Mouse (Mus musculus): ENCODE measurements around the gene Slc6a5.
"Not testable (repeated sequence)": the region's sequence is repeated elsewhere in the genome, so short reads cannot be mapped to it uniquely, and the experiment has no call there.

The Slc6a5 gene

DNA sequence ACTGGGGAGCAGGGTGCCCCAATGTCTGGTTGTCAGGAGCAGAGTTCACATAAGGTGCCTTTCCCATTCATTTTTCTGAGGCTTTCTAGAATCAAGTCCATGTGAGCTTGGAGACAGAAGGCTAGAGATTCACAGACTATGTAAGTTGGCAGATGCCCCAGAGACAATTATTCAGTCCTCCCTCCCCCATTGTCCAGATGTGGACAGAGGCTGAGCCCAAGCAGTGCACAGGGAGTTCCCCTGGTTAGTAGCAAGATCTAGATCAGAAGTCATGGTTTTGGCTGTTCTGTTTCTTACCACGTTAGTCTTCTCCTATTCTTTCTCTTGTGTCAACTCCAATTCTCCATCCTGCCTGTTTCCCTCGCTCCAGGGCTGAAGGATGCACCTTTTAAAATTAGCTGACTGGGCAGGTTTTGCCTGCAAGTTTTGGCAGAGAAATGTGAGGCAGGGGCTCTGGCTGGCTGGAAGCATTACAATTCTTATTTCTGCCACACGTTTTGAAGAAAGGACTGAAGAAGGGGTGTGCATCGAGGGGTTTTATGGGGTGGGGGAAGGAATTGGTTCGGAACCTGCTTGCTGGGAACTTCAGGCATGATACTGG lies 3.9 kb downstream of the Slc6a5 start:
- no peak for DNase-seq

DNA sequence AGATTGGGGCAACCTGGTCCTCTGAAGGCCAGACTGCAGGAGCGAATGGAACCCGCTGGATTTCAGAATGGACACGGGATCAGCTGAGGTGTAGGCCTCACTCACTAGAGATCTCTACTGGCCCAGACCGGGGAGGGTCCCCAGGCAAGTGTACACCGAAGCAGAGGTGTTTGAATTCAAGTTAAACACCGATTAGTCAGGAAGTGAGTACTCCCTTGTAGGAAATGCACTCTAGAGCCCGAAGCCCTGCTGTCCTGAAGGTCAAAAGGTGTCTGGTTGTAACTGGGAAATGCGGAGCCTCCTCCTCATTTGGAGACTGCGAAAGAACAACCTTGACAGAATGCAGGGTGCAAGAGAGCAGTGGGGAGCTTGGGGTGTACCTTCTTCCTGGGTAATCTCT lies 5.0 kb downstream of the Slc6a5 start:
- DNase-seq: no peak

DNA sequence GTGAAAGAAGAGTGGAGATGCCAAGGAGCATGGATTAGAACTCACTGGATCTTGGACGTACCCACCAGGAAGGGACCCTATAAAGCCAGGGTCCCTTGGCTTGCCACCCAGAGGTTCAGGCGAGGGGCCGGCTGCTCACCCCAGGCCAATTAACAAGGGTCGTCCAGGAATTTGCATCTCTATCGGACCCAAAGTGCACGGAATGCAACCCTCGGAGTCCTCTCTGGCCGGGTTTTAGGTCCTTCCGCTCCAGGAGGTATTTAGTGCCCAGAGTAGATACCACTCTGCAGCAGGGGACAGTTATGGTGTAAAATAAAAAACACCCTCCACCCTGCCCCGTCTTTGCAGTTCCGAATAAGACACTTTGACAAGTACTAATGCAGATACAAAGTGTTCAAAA lies 5.5 kb downstream of the Slc6a5 start:
- no peak for DNase-seq

DNA sequence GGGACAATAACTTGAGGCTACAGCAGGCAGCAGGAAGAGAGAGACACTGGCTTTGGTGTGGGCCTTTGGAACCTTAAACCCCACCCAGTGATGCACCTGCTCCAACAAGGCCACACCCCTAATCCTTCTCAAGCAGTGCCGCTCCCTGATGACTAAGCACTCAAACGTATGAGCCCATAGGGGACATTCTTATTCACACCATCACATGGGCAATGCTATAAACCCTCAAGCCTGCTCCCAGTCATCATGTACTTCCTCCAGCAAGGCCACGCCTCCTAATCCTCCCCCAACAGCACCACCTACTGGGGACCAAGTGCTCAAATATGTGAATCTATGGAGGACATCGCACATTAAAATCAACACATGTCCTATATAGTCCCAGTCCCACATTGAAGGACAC lies 9.5 kb downstream of the Slc6a5 start:
- DNase-seq: no peak

DNA sequence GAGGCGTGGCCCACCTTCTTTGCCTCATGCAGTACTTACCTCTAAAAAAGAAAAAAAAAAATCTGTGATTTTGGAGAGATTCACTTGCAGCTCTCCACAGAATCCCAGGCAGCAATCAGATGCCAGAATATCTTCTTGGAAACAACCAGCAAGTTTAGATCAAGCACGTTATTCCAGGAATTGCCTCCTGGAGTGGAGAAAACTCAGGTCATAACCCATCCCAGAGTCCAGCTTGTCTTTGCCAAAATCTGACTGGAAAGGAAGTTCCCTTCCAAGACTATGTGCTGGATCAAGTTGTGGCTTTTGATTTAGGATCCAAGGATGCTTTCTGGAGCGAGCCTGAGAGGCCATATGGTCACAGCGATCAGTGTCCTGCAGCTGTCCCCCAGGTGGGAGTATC lies 10.8 kb downstream of the Slc6a5 start:
- no peak for DNase-seq

DNA sequence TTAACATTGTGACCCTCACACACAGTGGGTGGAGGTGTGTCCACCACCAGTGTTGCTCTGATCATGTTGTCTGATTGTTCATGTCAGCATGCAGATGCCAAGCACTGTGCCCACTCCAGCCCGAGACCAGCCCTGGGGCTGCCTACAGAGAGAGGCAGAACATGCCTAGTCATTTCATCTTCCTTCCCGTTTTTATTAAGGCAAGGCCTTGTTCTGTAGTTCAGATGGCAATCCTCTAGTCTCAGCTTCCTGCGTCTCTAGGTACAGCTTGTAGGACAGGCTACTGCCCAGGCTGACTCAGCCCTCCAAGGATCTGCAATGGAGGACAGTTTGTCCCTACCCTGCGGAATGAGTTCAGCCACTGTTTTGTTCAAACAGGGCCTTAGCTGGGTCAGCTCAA lies 13.0 kb downstream of the Slc6a5 start:
- no peak for DNase-seq

DNA sequence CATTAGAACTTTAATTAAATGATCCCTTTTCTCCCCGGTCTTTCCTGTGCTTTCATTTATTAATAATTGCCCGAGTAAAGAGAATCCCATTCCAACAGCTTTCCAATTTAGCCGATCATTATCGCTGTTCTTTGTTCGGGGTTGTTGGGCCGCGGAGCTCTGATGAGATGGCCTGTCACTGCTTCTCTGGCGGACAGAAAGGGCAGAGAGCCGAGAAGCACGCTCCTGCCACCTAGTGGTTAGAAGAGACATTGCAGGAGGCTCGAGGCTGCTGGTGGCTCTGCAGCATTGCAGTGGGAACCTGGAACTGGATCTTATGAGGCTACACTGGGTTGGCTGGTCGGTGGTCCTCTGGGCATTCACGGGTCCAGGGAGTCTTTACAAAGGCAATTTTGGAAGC lies 13.4 kb downstream of the Slc6a5 start:
- DNase-seq: peak; percentile 82

DNA sequence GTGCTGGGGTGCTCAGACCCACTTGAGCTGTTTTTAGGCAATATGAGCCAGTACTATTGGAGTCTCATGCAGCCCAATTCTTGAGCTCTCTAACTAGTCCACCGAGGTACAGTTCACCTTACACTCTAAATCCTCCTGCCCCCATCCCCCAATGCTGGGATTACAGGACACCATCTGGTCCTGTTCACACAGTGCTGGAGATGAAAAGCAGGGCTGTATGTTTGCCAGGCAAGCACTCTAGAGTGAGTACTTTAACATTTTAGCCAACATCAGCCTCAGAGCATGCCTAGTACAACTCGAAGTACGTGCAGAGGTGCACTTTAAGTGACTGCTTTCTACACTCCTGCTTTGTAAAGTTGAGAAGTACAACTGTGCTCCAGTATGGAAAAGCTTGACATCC lies 18.6 kb downstream of the Slc6a5 start:
- DNase-seq: no peak

DNA sequence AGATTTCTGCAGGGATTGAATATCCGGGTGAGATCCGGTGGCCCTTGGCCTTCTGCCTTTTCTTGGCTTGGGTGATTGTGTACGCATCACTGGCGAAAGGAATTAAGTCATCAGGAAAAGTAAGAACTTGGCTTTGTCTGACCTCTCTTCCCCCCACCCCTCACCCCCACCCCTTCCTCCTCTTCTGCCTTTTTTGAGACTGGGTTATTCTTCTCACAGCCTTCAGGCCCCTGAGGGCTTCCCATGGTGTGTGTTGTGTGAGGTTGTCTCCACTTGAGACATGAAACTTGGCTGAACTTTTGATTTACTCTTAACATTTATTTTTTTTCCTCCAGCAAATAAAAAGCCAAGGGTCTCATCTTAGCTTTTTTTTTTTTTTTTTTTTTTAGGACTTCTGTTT lies 20.1 kb downstream of the Slc6a5 start:
- DNase-seq: no peak

DNA sequence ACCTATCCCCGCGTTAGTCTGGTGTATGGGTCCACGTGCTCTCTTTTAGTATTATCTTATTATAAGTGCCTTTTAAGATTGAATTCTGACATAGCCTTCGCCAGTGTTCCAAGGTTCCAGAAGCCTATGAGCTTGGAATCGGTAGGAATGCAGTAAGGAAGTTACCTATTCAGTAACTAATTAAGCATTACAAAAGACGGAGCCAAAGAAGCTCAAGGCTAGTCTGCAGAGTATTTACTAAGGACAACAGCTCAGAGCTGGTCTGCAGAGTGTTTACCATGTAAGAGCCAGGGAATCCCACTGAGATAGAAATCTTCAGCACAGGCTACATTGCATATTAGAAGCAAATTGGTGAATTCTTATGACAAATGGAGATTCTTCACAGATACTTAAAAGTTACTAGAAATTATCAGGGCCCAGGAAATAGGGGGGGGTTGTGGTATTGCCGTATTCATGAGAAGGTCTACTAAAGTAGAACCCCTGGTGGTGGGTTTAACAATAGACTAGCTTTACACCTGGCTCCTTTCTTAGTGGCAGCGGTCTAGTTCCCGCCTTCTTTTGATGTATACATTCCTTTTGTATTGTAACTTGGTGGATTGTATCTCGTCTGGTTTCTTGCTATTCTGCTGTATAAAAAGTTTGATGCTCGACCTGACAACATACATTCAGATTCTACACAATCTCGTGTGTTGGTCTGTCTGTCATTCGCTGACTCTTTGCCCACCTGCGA lies 23.6 kb downstream of the Slc6a5 start:
- not testable (repeated sequence) for DNase-seq

DNA sequence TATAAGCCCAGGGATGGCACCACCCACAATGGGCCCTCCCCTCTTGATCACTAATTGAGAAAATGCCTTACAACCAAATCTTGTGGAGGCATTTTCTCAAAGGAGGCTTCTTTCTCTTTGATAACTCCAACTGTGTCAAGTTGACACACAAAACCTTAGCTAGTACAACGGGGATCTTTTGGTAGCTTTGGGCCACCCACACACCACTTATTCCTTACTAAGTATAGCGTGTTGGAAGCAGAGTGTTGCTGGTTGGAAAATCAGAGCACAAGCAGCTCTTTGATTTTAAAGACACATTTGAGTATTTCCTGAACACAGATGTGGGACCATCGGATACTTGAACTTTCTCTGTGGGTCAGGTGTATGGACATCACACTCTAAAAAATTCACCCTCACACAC lies 26.9 kb downstream of the Slc6a5 start:
- DNase-seq: no peak

DNA sequence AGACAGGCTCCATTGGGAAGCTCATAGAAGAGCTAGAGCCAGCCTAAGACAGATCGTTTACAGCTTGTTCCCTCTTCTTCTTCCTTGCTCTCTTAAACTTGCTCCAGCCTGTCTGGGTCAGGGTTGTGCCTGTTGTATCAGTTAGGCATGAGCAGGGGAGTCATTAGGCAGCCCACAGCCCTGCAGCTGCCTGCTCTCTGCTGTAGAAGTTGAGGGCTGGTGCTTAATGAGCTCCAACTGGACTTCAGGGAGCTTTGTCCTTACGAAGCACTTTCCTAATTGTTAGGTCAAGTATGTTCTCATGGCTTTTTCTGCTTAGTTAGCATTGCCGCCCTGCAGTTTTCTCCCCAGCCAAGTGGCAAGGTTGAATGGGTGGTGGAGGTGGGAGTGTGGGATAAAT lies 32.1 kb downstream of the Slc6a5 start:
- DNase-seq: no peak

DNA sequence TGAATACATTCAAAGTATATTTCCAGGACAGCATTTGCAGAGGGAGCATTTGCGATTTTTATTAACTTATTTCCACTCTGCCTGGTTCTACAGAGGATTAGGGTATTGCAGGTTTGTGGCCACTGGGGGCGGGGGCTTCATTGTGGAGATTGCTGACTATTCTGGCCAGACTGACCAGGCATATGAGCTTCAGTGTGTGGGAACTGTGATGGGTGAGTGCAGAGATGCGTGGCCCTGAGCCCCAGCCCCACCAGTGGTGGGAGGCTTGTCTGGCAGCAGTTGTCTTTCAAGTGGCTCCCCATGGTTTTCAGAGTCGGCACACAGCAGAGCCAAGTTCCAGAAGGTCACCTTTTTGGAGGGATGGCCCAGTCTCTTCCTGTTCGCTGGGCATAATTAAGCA lies 32.5 kb downstream of the Slc6a5 start:
- no peak for DNase-seq

DNA sequence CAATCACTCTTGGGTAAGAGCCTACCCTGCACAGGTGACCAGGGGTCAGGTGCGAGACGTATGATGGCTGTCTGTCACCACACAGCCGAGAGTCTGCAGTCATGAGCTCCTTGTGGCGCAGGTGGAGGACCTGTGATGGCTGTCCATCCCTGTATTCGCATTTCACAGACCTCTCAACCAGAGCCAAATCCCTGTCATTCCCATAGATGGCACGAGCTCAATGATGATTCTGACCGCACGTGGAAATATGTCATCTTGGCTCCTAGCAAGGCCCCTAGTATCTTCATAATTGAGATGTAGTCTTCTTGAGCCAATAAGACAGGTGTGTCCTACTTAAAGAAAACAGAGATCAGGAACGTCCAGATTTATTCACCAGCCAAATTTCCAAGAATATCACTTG lies 36.7 kb downstream of the Slc6a5 start:
- DNase-seq: no peak

DNA sequence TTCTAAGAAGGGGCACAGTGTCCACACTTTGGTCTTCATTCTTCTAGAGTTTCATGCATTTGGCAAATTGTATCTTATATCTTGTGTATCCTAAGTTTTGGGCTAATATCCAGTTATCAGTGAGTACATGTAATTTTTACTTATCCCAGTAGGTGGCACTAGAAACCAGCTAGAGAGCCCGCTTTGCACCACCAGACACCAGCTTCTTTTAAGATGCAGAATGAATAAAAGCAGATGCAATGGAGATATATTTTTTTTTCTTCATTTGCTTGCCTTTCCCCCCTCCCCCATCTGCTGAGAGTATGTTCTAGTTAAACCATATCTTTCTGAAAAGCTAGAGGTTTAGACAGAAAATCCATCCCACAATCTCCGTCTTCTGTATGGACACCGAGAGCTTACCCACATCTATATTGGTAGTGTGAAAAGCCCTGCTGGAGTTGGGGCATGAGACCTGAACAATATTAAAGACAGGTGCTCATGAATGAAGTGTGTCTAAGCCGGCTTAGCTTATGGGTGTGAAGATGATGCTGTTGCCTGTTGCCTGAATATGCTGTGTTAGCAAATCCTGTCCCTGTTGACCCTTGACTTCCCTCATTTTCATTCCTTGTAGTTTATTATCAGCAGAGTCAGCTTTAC lies 43.7 kb downstream of the Slc6a5 start:
- DNase-seq: peak; percentile 61

DNA sequence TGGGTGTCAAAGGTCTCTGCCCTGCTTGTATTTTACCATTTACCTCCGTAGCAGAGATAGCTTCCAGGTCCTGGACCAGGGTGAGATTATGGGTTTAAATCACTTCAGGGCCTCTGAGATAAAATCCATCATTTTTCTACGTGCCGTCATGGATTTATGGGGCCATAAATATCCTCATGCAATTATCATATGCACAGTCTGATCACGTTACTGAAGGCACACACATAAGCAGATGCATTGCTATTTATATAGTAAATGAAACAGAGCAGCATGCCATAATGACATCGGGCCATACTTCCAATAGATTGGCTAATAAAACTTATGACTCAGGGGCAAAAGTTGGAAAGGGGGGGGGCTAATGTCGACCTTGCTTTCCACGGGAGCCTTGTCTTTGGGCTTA lies 44.9 kb downstream of the Slc6a5 start:
- DNase-seq: no peak

DNA sequence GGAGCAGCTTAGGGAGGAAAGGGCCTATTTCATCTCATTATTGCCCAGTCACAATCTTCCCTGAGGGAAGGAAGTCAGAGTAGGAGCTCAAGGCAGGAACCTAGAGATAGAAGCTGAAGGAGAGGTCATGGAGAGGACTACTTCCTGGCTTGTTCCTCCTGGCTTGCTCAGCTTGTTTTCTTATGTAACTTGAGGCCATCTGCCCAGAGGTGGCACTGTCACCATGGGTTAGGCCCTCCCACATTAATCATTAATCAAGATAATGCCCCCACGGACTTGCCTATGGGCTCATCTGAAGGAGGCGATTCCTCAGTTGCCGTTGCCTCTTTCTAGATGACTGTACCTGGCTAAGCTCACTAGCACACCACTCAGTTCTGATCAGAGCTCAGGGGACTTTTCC lies 47.2 kb downstream of the Slc6a5 start:
- peak; percentile 58 for DNase-seq

DNA sequence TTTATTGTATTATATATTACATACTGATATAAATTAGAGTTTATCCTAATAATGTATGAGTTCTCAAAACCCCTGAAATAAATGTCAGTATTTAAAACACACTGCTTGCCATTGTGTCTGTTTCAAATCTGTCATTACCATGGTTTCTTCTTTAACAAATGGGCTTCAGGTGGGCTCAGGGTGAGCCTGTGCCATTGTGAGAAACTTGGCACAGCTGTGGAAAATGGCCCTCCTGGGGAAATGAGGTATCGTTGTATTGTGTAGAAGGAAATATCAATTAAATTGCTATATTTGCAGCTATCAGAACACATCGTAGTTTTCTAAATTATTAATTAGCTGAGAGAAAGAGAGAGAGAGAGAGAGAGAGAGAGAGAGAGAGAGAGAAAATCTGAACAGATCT lies 53.8 kb downstream of the Slc6a5 start:
- no peak for DNase-seq

DNA sequence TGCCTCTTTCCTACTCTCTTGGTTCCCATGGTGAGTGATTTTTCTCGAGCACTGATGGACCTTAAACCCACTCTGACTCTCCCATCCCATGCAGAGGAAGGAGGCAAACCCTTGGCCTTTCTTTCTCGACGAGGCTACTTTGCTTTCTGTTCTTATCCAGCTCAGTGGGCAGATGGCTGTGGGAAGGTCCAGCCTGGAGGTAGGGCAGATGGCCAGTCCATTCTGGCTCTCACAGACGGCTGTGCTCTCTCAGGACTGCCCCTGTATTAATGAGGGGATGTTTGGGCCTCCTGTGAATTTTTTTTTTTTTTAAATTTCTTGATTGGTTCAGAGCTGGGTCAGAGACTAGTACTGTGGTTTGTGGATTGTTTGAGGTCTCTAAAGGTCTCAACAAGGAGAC lies 59.6 kb downstream of the Slc6a5 start:
- no peak for DNase-seq

DNA sequence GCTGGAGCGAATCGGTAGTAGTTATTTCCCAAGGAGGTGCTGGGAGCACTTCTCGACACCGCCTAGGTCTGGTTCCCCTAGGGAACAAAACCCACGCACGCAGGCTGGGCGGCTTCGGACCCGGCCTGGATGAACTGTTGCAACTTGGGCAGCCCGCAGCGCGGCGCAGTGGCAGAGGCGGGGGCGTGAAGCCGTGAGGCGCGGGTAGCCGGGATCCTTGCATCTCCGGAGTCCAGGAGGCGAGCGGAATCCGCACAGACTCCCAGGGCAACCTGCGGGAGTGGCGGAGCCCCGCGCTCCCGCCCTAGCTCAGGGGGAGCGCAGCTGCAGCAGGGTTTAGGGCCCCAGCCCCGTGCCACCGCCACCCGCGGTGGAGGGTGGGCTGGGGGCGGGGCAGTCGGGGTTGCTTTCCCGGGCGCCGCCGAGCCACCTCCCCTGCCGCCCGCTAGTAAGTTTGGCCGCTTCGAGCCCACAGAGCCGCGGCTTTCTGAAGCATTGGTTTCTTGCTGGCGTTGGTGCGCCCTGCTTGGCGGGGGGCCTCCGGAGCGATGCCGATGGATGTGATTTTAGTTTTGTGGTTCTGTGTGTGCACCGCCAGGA lies 65.0 kb downstream of the Slc6a5 start, which contains the start of gene Nell1:
TSS of gene Nell1 (plus strand) at position 24 of the 600 bp plus-strand sequence.
- no peak for DNase-seq

DNA sequence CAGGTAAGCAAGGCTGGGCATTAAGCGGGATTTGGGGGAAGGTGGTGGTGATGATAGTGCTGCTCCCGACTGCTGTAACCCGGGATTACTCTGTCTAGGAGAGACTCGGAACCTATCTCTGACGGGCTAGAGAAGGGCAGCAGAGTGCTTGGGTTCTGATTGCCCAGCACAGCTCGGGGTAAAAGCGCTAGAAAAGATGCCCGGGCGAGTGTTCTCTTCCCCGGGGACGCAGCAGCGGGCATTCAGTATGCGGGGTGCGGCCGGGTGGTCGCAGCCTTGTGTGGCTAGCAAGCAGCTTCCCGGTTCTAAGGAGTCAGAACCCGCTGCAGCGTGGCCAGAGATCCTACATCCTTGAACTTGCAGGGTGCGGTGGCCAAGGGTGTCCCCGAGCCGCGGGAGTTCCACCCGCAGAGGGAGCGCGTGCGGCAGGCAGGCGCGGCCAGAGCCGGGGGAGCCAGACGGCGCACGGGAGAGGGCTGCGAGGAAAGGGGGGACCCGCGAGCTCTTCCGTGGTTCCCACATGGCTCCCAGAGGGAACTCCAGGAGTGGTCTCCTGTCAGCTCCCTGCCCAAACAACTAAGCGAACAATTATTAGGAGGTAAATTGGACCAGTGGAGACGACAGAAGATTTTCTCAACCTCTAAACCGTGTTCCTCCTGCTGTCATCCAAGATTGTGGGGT lies 65.6 kb downstream of the Slc6a5 start:
- no peak for DNase-seq

DNA sequence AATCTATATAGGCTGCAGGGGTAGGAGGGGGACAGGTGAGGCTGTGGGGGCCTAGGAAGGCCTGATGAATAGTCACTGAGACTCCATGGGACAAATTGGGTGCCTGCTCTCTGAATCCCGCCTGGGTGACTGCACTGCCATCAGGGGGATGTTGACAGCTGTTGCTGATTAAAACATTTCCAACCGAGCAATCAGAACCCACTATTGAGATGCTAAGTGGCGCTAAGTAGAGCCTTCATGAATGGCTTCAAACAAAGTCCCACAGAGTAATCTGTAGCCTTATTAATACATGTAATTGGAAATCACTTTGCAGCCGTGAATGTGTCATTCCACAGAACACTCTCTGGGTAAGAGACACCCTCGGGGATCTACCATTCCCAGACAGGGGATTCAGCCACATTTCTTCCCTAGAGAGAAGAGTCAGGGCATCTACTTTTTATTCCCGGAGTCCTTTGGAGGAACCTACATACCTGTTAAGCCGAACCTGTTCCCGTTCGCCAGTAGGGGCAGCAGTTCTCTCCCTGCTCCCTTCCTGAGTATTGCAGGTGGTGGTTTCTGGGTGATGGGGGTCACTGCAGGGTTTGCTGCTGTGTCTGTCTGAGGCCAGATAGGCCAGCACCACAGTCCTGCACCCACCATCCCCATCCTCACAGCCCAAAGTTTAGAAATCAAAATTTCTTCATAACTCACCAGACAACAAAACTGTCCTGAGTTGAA lies 71.7 kb downstream of the Slc6a5 start:
- no peak for DNase-seq

DNA sequence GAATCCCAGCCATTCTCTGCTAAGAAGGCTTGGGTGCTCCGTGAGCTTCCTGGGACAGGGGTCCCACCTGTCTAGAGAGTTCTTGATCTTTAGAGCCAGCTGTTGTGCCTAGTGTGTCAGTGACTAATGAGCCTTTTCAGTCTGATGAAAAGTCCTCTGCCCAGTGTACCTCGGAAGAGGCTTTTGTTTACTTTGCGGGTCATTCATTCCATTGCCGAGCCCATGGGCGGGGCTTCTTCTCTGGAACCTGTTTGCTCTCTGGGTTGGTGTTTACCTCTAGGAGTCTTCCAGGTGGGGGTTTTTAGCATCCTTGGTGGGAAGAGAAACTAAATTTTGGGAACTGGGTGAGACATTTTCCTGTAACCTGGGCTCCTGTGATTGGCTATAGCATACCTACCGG lies 74.8 kb downstream of the Slc6a5 start:
- DNase-seq: no peak

Measured in kidney, adult 9 months (tissue).